Mouse (Mus musculus) MEL (cell line): Measurements from ENCODE around the gene Tbc1d2. TPM values are rescaled to one million over a fixed set of nuclear protein-coding genes. Genes with fewer than 3 reads are reported as not detected.

Experiments used
- DNase-seq: peaks from one replicate; pipeline ENCODE4 v3.0.0; 2011; ENCODE audit warnings: low read depth, low spot score
- H3K27ac ChIP-seq: 2 replicates; pipeline ENCODE4 v1.5.1; 2012; ENCODE audit warnings: low read depth, mild to moderate bottlenecking, control low read depth, low read length, moderate library complexity; ENCODE audit not compliant: control insufficient read depth
- H3K27me3 ChIP-seq, 2 experiments: fragments of 150-350 bp in 1 of 2; sonication (generic) in 1 of 2; 2 replicates each; pipeline ENCODE4 v1.6.1; 2012; ENCODE audit warnings: low read length in 2 of 2, mild to moderate bottlenecking in 2 of 2, improper control_type of control experiment in 1 of 2, moderate library complexity in 1 of 2; ENCODE audit not compliant: insufficient read depth in 2 of 2, control insufficient read depth in 1 of 2
- H3K36me3 ChIP-seq, 2 experiments: 2 replicates each; pipeline ENCODE4 v1.6.1; 2012 to 2014; ENCODE audit warnings: low read length in 2 of 2, improper control_type of control experiment in 1 of 2, inconsistent platforms in 1 of 2, mild to moderate bottlenecking in 1 of 2; ENCODE audit not compliant: insufficient read depth in 2 of 2, control insufficient read depth in 1 of 2
- H3K4me1 ChIP-seq, 2 experiments: fragments of 150-350 bp in 1 of 2; sonication (generic) in 1 of 2; 2 replicates each; pipeline ENCODE4 v1.6.1; 2012; ENCODE audit warnings: low read length in 2 of 2, improper control_type of control experiment in 1 of 2, mild to moderate bottlenecking in 1 of 2; ENCODE audit not compliant: insufficient read depth in 2 of 2, control insufficient read depth in 1 of 2
- H3K4me3 ChIP-seq, 2 experiments: fragments of 150-350 bp in 1 of 2; sonication (generic) in 1 of 2; 2 replicates each; pipeline ENCODE4 v1.5.1; 2012; ENCODE audit warnings: low read depth in 2 of 2, low read length in 2 of 2, mild to moderate bottlenecking in 2 of 2, moderate library complexity in 2 of 2, control low read depth in 1 of 2, improper control_type of control experiment in 1 of 2; ENCODE audit not compliant: control insufficient read depth in 1 of 2, insufficient read depth in 1 of 2
- H3K79me2 ChIP-seq: 2 replicates; pipeline ENCODE4 v1.6.1; 2012; ENCODE audit warnings: mild to moderate bottlenecking, low read length, moderate library complexity; ENCODE audit not compliant: control insufficient read depth, poor library complexity, insufficient read depth
- H3K9ac ChIP-seq: 2 replicates; pipeline ENCODE4 v1.6.1; 2012; ENCODE audit warnings: low read depth, mild to moderate bottlenecking, control low read depth, low read length, moderate library complexity; ENCODE audit not compliant: control insufficient read depth, poor library complexity, severe bottlenecking
- H3K9me3 ChIP-seq: fragments of 150-350 bp; sonication (generic); replicated peaks from 2 replicates; pipeline ENCODE4 v1.6.1; 2012; ENCODE audit warnings: mild to moderate bottlenecking, low read length, improper control_type of control experiment, moderate library complexity; ENCODE audit not compliant: insufficient read depth
- CHD2 ChIP-seq: IDR thresholded peaks from 2 replicates; pipeline ENCODE4 v1.6.1; 2011; ENCODE audit warnings: low read length, improper control_type of control experiment
- GABPA ChIP-seq: IDR thresholded peaks from 2 replicates; pipeline ENCODE4 v1.6.1; 2012; ENCODE audit warnings: low read depth, mild to moderate bottlenecking, inconsistent platforms, low read length, improper control_type of control experiment, moderate library complexity
- GATA1 ChIP-seq: IDR thresholded peaks from 2 replicates; pipeline ENCODE4 v1.6.1; 2011; ENCODE audit warnings: low read depth, low read length, improper control_type of control experiment
- HCFC1 ChIP-seq: IDR thresholded peaks from 2 replicates; pipeline ENCODE4 v1.6.1; 2012; ENCODE audit warnings: low read depth, mild to moderate bottlenecking, inconsistent platforms, low read length, improper control_type of control experiment, moderate library complexity
- JUND ChIP-seq: IDR thresholded peaks from 2 replicates; pipeline ENCODE4 v1.6.1; 2011; ENCODE audit warnings: low read depth, mild to moderate bottlenecking, improper control_type of control experiment, low read length
- MAFK ChIP-seq: IDR thresholded peaks from 2 replicates; pipeline ENCODE4 v1.6.1; 2011; ENCODE audit warnings: low read depth, mild to moderate bottlenecking, low read length, improper control_type of control experiment, borderline replicate concordance
- MEF2A ChIP-seq: IDR thresholded peaks from 2 replicates; pipeline ENCODE4 v1.6.1; 2014; ENCODE audit warnings: low read depth, mild to moderate bottlenecking, inconsistent platforms, low read length, improper control_type of control experiment; ENCODE audit not compliant: poor library complexity, insufficient replicate concordance, severe bottlenecking; ENCODE audit errors: extremely low read depth
- MXI1 ChIP-seq: IDR thresholded peaks from 2 replicates; pipeline ENCODE4 v1.6.1; 2011; ENCODE audit warnings: mild to moderate bottlenecking, low read depth, low read length, improper control_type of control experiment
- NELFE ChIP-seq: IDR thresholded peaks from 2 replicates; pipeline ENCODE4 v1.6.1; 2011; ENCODE audit warnings: low read depth, low read length, improper control_type of control experiment
- NRF1 ChIP-seq: IDR thresholded peaks from 2 replicates; pipeline ENCODE4 v1.6.1; 2014; ENCODE audit warnings: low read depth, mild to moderate bottlenecking, inconsistent platforms, low read length, improper control_type of control experiment, moderate library complexity; ENCODE audit not compliant: poor library complexity, insufficient read depth, severe bottlenecking
- POLR2AphosphoS5 ChIP-seq: IDR thresholded peaks from 2 replicates; pipeline ENCODE4 v1.6.1; 2012; ENCODE audit warnings: low read depth, borderline replicate concordance, mild to moderate bottlenecking, inconsistent platforms, low read length, moderate library complexity, mixed read lengths
- RAD21 ChIP-seq: IDR thresholded peaks from 2 replicates; pipeline ENCODE4 v1.6.1; 2011; ENCODE audit warnings: mild to moderate bottlenecking, low read depth, low read length, improper control_type of control experiment
- TBP ChIP-seq: IDR thresholded peaks from 2 replicates; pipeline ENCODE4 v1.8.0; 2011; ENCODE audit warnings: low read depth, low read length, improper control_type of control experiment
- TCF12 ChIP-seq: IDR thresholded peaks from 2 replicates; pipeline ENCODE4 v1.6.1; 2014; ENCODE audit warnings: low read depth, mild to moderate bottlenecking, inconsistent platforms, low read length, improper control_type of control experiment, moderate library complexity
- ZC3H11A ChIP-seq: IDR thresholded peaks from 2 replicates; pipeline ENCODE4 v1.6.1; 2012; ENCODE audit warnings: low read depth, mild to moderate bottlenecking, inconsistent platforms, low read length, improper control_type of control experiment
- ZMIZ1 ChIP-seq: IDR thresholded peaks from 2 replicates; pipeline ENCODE4 v1.6.1; 2012; ENCODE audit warnings: low read depth, mild to moderate bottlenecking, inconsistent platforms, low read length, improper control_type of control experiment, moderate library complexity
- polyA plus RNA-seq, 2 experiments: library from polyadenylated mRNA; stranded (reverse) in 1 of 2; unstranded in 1 of 2; fragments of >175 nt in 1 of 2; fragments of >200 nt in 1 of 2; gene quantifications; 2 replicates each; pipeline versions ENCODE4 v1.2.1 to v1.2.4; 2012; ENCODE audit warnings: low replicate concordance in 2 of 2, low read depth in 1 of 2; ENCODE audit not compliant: insufficient read length in 2 of 2, insufficient read depth in 1 of 2, missing spikeins in 1 of 2
- total RNA-seq: library from RNA; depleted of rRNA; stranded (reverse); fragments of 300-350 nt; gene quantifications from 2 replicates; pipeline ENCODE4 v1.2.3, GENCODE M21; 2012

Gene Tbc1d2
- total and polyA plus RNA-seq, 3 experiments: 0.19 to 0.36 TPM; not detected in 1

GRCm38 (mm10) chr4:46675992-46676391 lies 26.0 kb upstream of the Tbc1d2 start (continued):
- peak; percentile 5 for TF ChIP-seq GATA1
- peak; percentile 66 for TF ChIP-seq TCF12

GRCm38 (mm10) chr4:46675272-46675785 lies 25.3 kb upstream of the Tbc1d2 start:
- H3K4me1 ChIP-seq: peaks cover 0 to 19% of the 10 kb centered on the region in 2 experiments; a peak in 3 of 4 replicates
- no peak for TF ChIP-seq NRF1
- TF ChIP-seq HCFC1: no peak
- TF ChIP-seq NELFE: no peak
- no peak for TF ChIP-seq GATA1
- TF ChIP-seq RAD21: no peak
- no peak for TF ChIP-seq JUND
- no peak for TF ChIP-seq CHD2
- TF ChIP-seq POLR2AphosphoS5: no peak
- no peak for TF ChIP-seq GABPA
- TF ChIP-seq MAFK: no peak
- TF ChIP-seq MEF2A: no peak
- DNase-seq: no peak
- peak overlapping the region; percentile 50 for H3K9ac ChIP-seq
- H3K9me3 ChIP-seq: no peaks in the 10 kb centered on the region
- H3K36me3 ChIP-seq: peaks cover 0 to 7% of the 10 kb centered on the region in 2 experiments; a peak in 2 of 4 replicates
- H3K4me3 ChIP-seq: no peak overlapping the region
- H3K27ac ChIP-seq: peak overlapping the region; percentile 90
- no peaks in the 10 kb centered on the region for H3K79me2 ChIP-seq
- H3K27me3 ChIP-seq: no peaks in the 10 kb centered on the region

GRCm38 (mm10) chr4:46668620-46669019 lies 18.6 kb upstream of the Tbc1d2 start:
- no peak overlapping the region for H3K27ac ChIP-seq
- TF ChIP-seq NELFE (no peak), ZC3H11A (no peak), MXI1 (no peak), ZMIZ1 (no peak), TBP (peak; percentile 51), GABPA (no peak)
- no peak overlapping the region for H3K4me3 ChIP-seq
- H3K27me3 ChIP-seq: no peaks in the 10 kb centered on the region
- no peaks in the 10 kb centered on the region for H3K9me3 ChIP-seq
- no peaks in the 10 kb centered on the region for H3K79me2 ChIP-seq
- no peaks in the 10 kb centered on the region for H3K4me1 ChIP-seq
- H3K36me3 ChIP-seq: no peaks in the 10 kb centered on the region
- no peak overlapping the region for H3K9ac ChIP-seq
- peak; percentile 44 for DNase-seq
